Mouse (Mus musculus) heart, embryonic 13.5 days (tissue): ENCODE results near the gene Sde2. TPM values are rescaled to one million over a fixed set of nuclear protein-coding genes. Genes with fewer than 3 reads are reported as not detected.
A peak's percentile ranks its signal among the peaks of the same experiment; 100 is the strongest.

Experiments used
- ATAC-seq: fragments of 200-750 bp; cut with Nextera tagmentation; 2 replicates; pipeline ENCODE4 v1.8.0; 2017; ENCODE audit warnings: moderate TSS enrichment; ENCODE audit not compliant: insufficient number of reproducible peaks, low FRiP score, low TSS enrichment; ENCODE audit errors: extremely low read depth
- H3K27ac ChIP-seq: fragments of 300-500 bp; sonication (generic); replicated peaks from 2 replicates; pipeline ENCODE4 v1.5.1; 2015; ENCODE audit warnings: moderate library complexity, mild to moderate bottlenecking, inconsistent platforms
- H3K27me3 ChIP-seq: fragments of 300-500 bp; sonication (generic); replicated peaks from 2 replicates; pipeline ENCODE4 v1.6.1; 2015; ENCODE audit warnings: mild to moderate bottlenecking, inconsistent platforms
- H3K36me3 ChIP-seq: fragments of 300-500 bp; sonication (generic); 2 replicates; pipeline ENCODE4 v1.6.1; 2015; ENCODE audit warnings: mild to moderate bottlenecking, inconsistent platforms
- H3K4me1 ChIP-seq: fragments of 300-500 bp; sonication (generic); 2 replicates; pipeline ENCODE4 v1.6.1; 2015; ENCODE audit warnings: inconsistent platforms
- H3K4me2 ChIP-seq: fragments of 300-500 bp; sonication (generic); 2 replicates; pipeline ENCODE4 v1.6.1; 2015; ENCODE audit warnings: inconsistent platforms, mild to moderate bottlenecking, moderate library complexity
- H3K4me3 ChIP-seq: fragments of 300-500 bp; sonication (generic); 2 replicates; pipeline ENCODE4 v1.5.1; 2015; ENCODE audit warnings: moderate library complexity, mild to moderate bottlenecking, inconsistent platforms
- H3K9ac ChIP-seq: fragments of 300-500 bp; sonication (generic); 2 replicates; pipeline ENCODE4 v1.6.1; 2015; ENCODE audit warnings: inconsistent platforms, mild to moderate bottlenecking, moderate library complexity
- H3K9me3 ChIP-seq: fragments of 300-500 bp; sonication (generic); 2 replicates; pipeline ENCODE4 v1.6.1; 2016; ENCODE audit warnings: inconsistent platforms
- WGBS: fragments of 180-500 bp; shearing (Covaris S2); methylation state at CpG from one replicate; pipeline ENCODE4 v1.1.7; 2015; ENCODE audit warnings: mixed read lengths; 5-methylcytosine and 5-hydroxymethylcytosine counted together
- polyA plus RNA-seq: library from polyadenylated mRNA; unstranded; fragments of >200 nt; fragmentation: Nextera tagmentation; extraction: Ambion mirVana; gene quantifications from 2 replicates; pipeline ENCODE4 v1.2.1, GENCODE M21; 2015

The Sde2 gene
- polyA plus RNA-seq, 1 experiment from 2014 or later: 22.0 TPM

- H3K4me2 ChIP-seq: peak overlapping the region; percentile 79
- H3K4me3 ChIP-seq: 0 out of 2 replicates have a peak overlapping the region, but pooled peaks have one; percentile 2
- no peak overlapping the region for H3K27ac ChIP-seq
- peaks cover 8% of the 10 kb centered on the region for H3K36me3 ChIP-seq
- H3K4me1 ChIP-seq: peaks cover 40% of the 10 kb centered on the region
- H3K27me3 ChIP-seq: no peaks in the 10 kb centered on the region
- no peaks in the 10 kb centered on the region for H3K9me3 ChIP-seq
- no peak for ATAC-seq
- H3K9ac ChIP-seq: no peak overlapping the region
- 63% methylated on average over 12 of the region's 12 CpGs for WGBS
These were observed 35.4 kb upstream of the Sde2 start for GRCm38 (mm10) chr1:180815371-180816024.

GRCm38 (mm10) chr1:180818000-180818399, 32.9 kb upstream of the Sde2 start:
- Histone ChIP-seq H3K4me3 (no peak overlapping the region), H3K27ac (0 out of 2 replicates have a peak overlapping the region, but pooled peaks have one; percentile 8), H3K27me3 (no peaks in the 10 kb centered on the region), H3K4me1 (peaks cover 32% of the 10 kb centered on the region), H3K9me3 (no peaks in the 10 kb centered on the region), H3K4me2 (no peak overlapping the region), H3K36me3 (no peaks in the 10 kb centered on the region), H3K9ac (no peak overlapping the region)
- no peak for ATAC-seq
- whole genome bisulfite sequencing: 36% methylated on average over 2 of the region's 2 CpGs

- Histone ChIP-seq H3K9me3 (no peaks in the 10 kb centered on the region), H3K9ac (no peak overlapping the region), H3K4me1 (peaks cover 18% of the 10 kb centered on the region), H3K27ac (no peak overlapping the region), H3K27me3 (no peaks in the 10 kb centered on the region), H3K36me3 (no peaks in the 10 kb centered on the region), H3K4me3 (no peak overlapping the region), H3K4me2 (no peak overlapping the region)
- 83% methylated on average over 6 of the region's 6 CpGs for WGBS
- ATAC-seq: no peak
These were observed 29.8 kb upstream of the Sde2 start for GRCm38 (mm10) chr1:180821101-180821500.

- WGBS: 89% methylated on average over 5 of the region's 5 CpGs
- H3K9ac ChIP-seq: no peak overlapping the region
- ATAC-seq: no peak
- no peaks in the 10 kb centered on the region for H3K36me3 ChIP-seq
- no peak overlapping the region for H3K4me3 ChIP-seq
- H3K4me2 ChIP-seq: no peak overlapping the region
- H3K9me3 ChIP-seq: no peaks in the 10 kb centered on the region
- no peaks in the 10 kb centered on the region for H3K27me3 ChIP-seq
- no peak overlapping the region for H3K27ac ChIP-seq
- peaks cover 18% of the 10 kb centered on the region for H3K4me1 ChIP-seq
These were observed 28.7 kb upstream of the Sde2 start for GRCm38 (mm10) chr1:180822276-180822675.

GRCm38 (mm10) chr1:180823716-180824115, 27.2 kb upstream of the Sde2 start:
- no peak for ATAC-seq
- H3K27ac ChIP-seq: no peak overlapping the region
- H3K4me1 ChIP-seq: peaks cover 5% of the 10 kb centered on the region
- H3K27me3 ChIP-seq: no peaks in the 10 kb centered on the region
- H3K9me3 ChIP-seq: no peaks in the 10 kb centered on the region
- H3K4me3 ChIP-seq: no peak overlapping the region
- H3K4me2 ChIP-seq: no peak overlapping the region
- H3K36me3 ChIP-seq: no peaks in the 10 kb centered on the region
- 71% methylated on average over 3 of the region's 3 CpGs for WGBS
- no peak overlapping the region for H3K9ac ChIP-seq

GRCm38 (mm10) chr1:180824721-180825120, 26.2 kb upstream of the Sde2 start:
- Histone ChIP-seq H3K27me3 (no peaks in the 10 kb centered on the region), H3K4me1 (peaks cover 9% of the 10 kb centered on the region), H3K4me3 (no peak overlapping the region), H3K9me3 (no peaks in the 10 kb centered on the region), H3K27ac (no peak overlapping the region), H3K36me3 (no peaks in the 10 kb centered on the region), H3K4me2 (no peak overlapping the region), H3K9ac (no peak overlapping the region)
- WGBS: 82% methylated on average over 3 of the region's 3 CpGs
- ATAC-seq: no peak

- H3K4me3 ChIP-seq: no peak overlapping the region
- H3K27ac ChIP-seq: no peak overlapping the region
- no peaks in the 10 kb centered on the region for H3K36me3 ChIP-seq
- no peaks in the 10 kb centered on the region for H3K9me3 ChIP-seq
- ATAC-seq: no peak
- no peak overlapping the region for H3K4me2 ChIP-seq
- no peak overlapping the region for H3K9ac ChIP-seq
- H3K27me3 ChIP-seq: no peaks in the 10 kb centered on the region
- peaks cover 24% of the 10 kb centered on the region for H3K4me1 ChIP-seq
- 83% methylated on average over 4 of the region's 4 CpGs for WGBS
These were observed 24.3 kb upstream of the Sde2 start for GRCm38 (mm10) chr1:180826634-180827033.

GRCm38 (mm10) chr1:180829775-180830174, 21.2 kb upstream of the Sde2 start:
- 66% methylated on average over 11 of the region's 11 CpGs for WGBS
- H3K27ac ChIP-seq: 0 out of 2 replicates have a peak overlapping the region, but pooled peaks have one; percentile 24
- H3K4me2 ChIP-seq: peak overlapping the region; percentile 59

GRCm38 (mm10) chr1:180830175-180830574, 20.8 kb upstream of the Sde2 start:
- Histone ChIP-seq H3K27ac (peak overlapping the region; percentile 24), H3K27me3 (no peaks in the 10 kb centered on the region), H3K4me3 (peak overlapping the region; percentile 12; the same call in 1 of the 2 replicates), H3K36me3 (no peaks in the 10 kb centered on the region), H3K9ac (peak overlapping the region; percentile 12; the same call in 1 of the 2 replicates), H3K4me1 (peaks cover 19% of the 10 kb centered on the region), H3K9me3 (no peaks in the 10 kb centered on the region), H3K4me2 (peak overlapping the region; percentile 59)
- ATAC-seq: 0 out of 2 replicates have a peak, but pooled peaks have one; percentile 29
- 59% methylated on average over 11 of the region's 11 CpGs for WGBS

More at GRCm38 (mm10) chr1:180829775-180830174, 21.2 kb upstream of the Sde2 start:
- no peaks in the 10 kb centered on the region for H3K27me3 ChIP-seq
- H3K4me1 ChIP-seq: peaks cover 23% of the 10 kb centered on the region
- H3K9me3 ChIP-seq: no peaks in the 10 kb centered on the region
- ATAC-seq: no peak
- peak overlapping the region; percentile 12; the same call in 1 of the 2 replicates for H3K9ac ChIP-seq
- 0 out of 2 replicates have a peak overlapping the region, but pooled peaks have one; percentile 12 for H3K4me3 ChIP-seq
- no peaks in the 10 kb centered on the region for H3K36me3 ChIP-seq

- no peak for ATAC-seq
- Histone ChIP-seq H3K36me3 (no peaks in the 10 kb centered on the region), H3K4me2 (peak overlapping the region; percentile 59), H3K9ac (peak overlapping the region; percentile 12; the same call in 1 of the 2 replicates), H3K27ac (peak overlapping the region; percentile 24), H3K4me1 (peaks cover 19% of the 10 kb centered on the region), H3K27me3 (no peaks in the 10 kb centered on the region), H3K4me3 (peak overlapping the region; percentile 5; the same call in 1 of the 2 replicates), H3K9me3 (no peaks in the 10 kb centered on the region)
- WGBS: 27% methylated on average over 14 of the region's 14 CpGs
These were observed 20.2 kb upstream of the Sde2 start for GRCm38 (mm10) chr1:180830588-180831346.

- no peaks in the 10 kb centered on the region for H3K36me3 ChIP-seq
- H3K4me3 ChIP-seq: no peak overlapping the region
- no peaks in the 10 kb centered on the region for H3K9me3 ChIP-seq
- no peak overlapping the region for H3K27ac ChIP-seq
- H3K4me2 ChIP-seq: no peak overlapping the region
- ATAC-seq: no peak
- H3K27me3 ChIP-seq: no peaks in the 10 kb centered on the region
- no peak overlapping the region for H3K9ac ChIP-seq
- WGBS: 75% methylated on average over 10 of the region's 10 CpGs
- H3K4me1 ChIP-seq: peaks cover 8% of the 10 kb centered on the region
These were observed 15.5 kb upstream of the Sde2 start for GRCm38 (mm10) chr1:180835273-180836015.
